Mouse (Mus musculus) limb, embryonic 11.5 days (tissue): ENCODE measurements at regions not wholly inside any gene's neighbourhood (a gene's known extent, or its start where the extent isn't known, plus 50 kb on each side); places are given as distances from the start of the nearest gene placed in this dataset.

Source experiments
- ATAC-seq: fragments of 200-750 bp; cut with Nextera tagmentation; 2 replicates; pipeline ENCODE4 v1.8.0; 2017; ENCODE audit warnings: low read depth; ENCODE audit not compliant: insufficient number of reproducible peaks, low FRiP score, low TSS enrichment
- DNase-seq: peaks from one replicate; pipeline ENCODE4 v3.0.0-alpha.2; 2015; ENCODE audit warnings: low spot score
- H3K27ac ChIP-seq: fragments of 300-500 bp; sonication (generic); replicated peaks from 2 replicates; pipeline ENCODE4 v1.5.1; 2014; ENCODE audit warnings: low read depth, mild to moderate bottlenecking, low read length
- H3K27me3 ChIP-seq: fragments of 300-500 bp; sonication (generic); 2 replicates; pipeline ENCODE4 v1.6.1; 2014; ENCODE audit warnings: mild to moderate bottlenecking, low read length, mixed read lengths; ENCODE audit not compliant: control insufficient read depth, insufficient read depth
- H3K36me3 ChIP-seq: fragments of 300-500 bp; sonication (generic); 2 replicates; pipeline ENCODE4 v1.6.1; 2014; ENCODE audit warnings: mild to moderate bottlenecking, low read length, moderate library complexity, mixed read lengths; ENCODE audit not compliant: control insufficient read depth, insufficient read depth
- H3K4me1 ChIP-seq: fragments of 300-500 bp; sonication (generic); 2 replicates; pipeline ENCODE4 v1.6.1; 2014; ENCODE audit warnings: low read length, mixed read lengths; ENCODE audit not compliant: control insufficient read depth, insufficient read depth
- H3K4me2 ChIP-seq: fragments of 300-500 bp; sonication (generic); 2 replicates; pipeline ENCODE4 v1.6.1; 2014; ENCODE audit warnings: low read depth, mild to moderate bottlenecking, moderate library complexity; ENCODE audit not compliant: severe bottlenecking
- H3K4me3 ChIP-seq: fragments of 300-500 bp; sonication (generic); 2 replicates; pipeline ENCODE4 v1.5.1; 2014; ENCODE audit warnings: low read depth, low read length
- H3K9ac ChIP-seq: fragments of 300-500 bp; sonication (generic); 2 replicates; pipeline ENCODE4 v1.6.1; 2014; ENCODE audit warnings: mild to moderate bottlenecking, low read length
- H3K9me3 ChIP-seq: fragments of 300-500 bp; sonication (generic); 2 replicates; pipeline ENCODE4 v1.6.1; 2016; ENCODE audit warnings: low read length; ENCODE audit not compliant: control insufficient read depth
- WGBS: fragments of 180-500 bp; shearing (Covaris S2); extraction: QIAGEN DNeasy Blood & Tissue Kit; methylation state at CpG from one replicate; pipeline ENCODE4 v1.1.7; 2014; 5-methylcytosine and 5-hydroxymethylcytosine counted together

- H3K27ac ChIP-seq, result no peak overlapping the region
- ATAC-seq, result no peak
- 82% methylated on average over 2 of the region's 2 CpGs for WGBS
- no peaks in the 10 kb centered on the region for H3K36me3 ChIP-seq
- no peak overlapping the region for H3K4me3 ChIP-seq
- DNase-seq, result no peak
- no peaks in the 10 kb centered on the region for H3K9me3 ChIP-seq
- no peak overlapping the region for H3K9ac ChIP-seq
- no peaks in the 10 kb centered on the region for H3K27me3 ChIP-seq
- H3K4me2 ChIP-seq, result no peak overlapping the region
- no peaks in the 10 kb centered on the region for H3K4me1 ChIP-seq
Measured at GRCm38 (mm10) chr13:92963351-92963895, 118.9 kb downstream of the Mtx3 start.

DNA sequence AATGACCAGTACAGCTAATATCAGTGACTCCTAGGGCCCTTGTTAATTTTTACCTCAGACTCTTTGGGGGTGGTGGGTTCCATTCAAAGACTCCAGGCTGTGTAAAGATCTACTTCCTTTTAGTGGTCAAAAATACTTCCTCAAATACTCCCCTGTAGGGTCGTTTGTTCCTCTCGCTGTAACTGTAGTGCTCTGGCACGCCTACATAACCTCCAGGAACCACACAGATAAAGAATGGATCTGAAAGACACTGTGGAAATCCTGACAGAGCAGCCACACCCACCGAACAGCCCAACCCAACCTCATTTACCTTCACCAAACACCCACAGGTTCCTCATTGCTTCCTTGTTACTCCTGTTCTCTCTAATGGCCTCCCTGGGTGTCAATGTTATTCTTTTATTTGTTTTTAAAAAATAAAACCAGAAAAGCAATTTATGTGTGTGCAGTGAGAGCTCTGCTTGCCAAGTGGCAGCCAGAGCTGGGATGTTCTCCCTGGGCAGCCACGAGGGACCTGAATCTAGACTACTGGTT lies 119.7 kb downstream of the Mtx3 start:
- no peaks in the 10 kb centered on the region for H3K36me3 ChIP-seq
- no peak overlapping the region for H3K4me3 ChIP-seq
- WGBS, result 88% methylated on average over 5 of the region's 5 CpGs
- H3K27ac ChIP-seq, result no peak overlapping the region
- H3K9me3 ChIP-seq, result no peaks in the 10 kb centered on the region
- no peak for DNase-seq
- H3K27me3 ChIP-seq, result no peaks in the 10 kb centered on the region
- no peaks in the 10 kb centered on the region for H3K4me1 ChIP-seq
- H3K4me2 ChIP-seq, result no peak overlapping the region
- ATAC-seq, result no peak
- no peak overlapping the region for H3K9ac ChIP-seq

DNA sequence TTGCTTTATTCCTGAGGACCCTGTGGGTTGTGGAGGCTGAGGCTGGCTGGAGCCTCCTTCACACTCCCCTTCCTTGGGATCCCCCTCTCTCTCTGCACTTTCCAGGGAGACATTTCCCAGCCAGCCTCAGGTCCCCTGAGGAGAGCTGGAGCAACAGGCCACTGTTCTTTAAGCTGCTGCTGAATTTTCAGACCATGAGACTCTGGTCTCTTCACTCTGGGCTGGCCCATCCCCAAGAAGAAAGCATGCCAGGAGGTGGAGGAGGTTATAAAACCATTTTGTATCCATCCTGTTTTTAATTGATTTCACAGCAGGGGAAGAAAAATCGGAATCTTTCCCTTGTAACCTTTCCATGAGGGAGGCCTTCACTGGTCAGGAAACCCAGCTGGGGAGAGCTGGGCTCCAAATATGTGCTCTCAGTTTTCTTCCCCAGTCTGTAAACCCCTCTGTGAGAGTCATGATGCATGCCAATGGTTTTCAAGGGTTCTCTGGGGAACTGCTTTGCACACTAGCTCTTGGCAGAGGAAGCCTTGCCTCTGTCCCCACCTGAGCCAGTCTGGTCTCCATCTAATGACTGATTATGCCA lies 122.6 kb downstream of the Mtx3 start:
- no peaks in the 10 kb centered on the region for H3K36me3 ChIP-seq
- 47% methylated on average over 1 of the region's 1 CpGs for WGBS
- H3K9me3 ChIP-seq, result no peaks in the 10 kb centered on the region
- H3K4me1 ChIP-seq, result no peaks in the 10 kb centered on the region
- no peaks in the 10 kb centered on the region for H3K27me3 ChIP-seq
- H3K9ac ChIP-seq, result no peak overlapping the region
- no peak overlapping the region for H3K27ac ChIP-seq
- DNase-seq (no peak), ATAC-seq (no peak)
- H3K4me3 ChIP-seq, result no peak overlapping the region
- H3K4me2 ChIP-seq, result no peak overlapping the region

DNA sequence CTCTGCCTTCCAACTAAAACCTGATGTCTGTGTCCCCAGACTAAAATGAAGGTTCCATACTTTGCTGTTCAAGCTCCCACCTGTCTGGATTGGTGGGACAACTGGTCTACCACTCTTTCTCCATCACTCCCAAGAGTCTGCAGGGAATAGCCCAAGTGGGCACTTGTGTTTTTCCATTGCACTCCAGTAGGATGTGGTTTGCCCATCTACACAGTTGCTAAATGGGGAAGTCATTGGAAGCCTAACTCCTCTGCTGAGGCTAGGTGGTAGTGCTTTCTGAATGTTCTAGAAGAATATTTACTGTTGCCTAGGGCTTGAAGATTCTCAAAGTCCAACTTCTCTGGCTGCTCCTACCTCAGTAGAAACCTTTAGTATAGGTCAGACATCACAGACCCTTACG lies 125.0 kb downstream of the Mtx3 start:
- 96% methylated on average over 1 of the region's 1 CpGs for WGBS
- no peak for DNase-seq
- Histone ChIP-seq H3K36me3 (no peaks in the 10 kb centered on the region), H3K9ac (no peak overlapping the region), H3K4me3 (no peak overlapping the region), H3K4me1 (no peaks in the 10 kb centered on the region), H3K9me3 (no peaks in the 10 kb centered on the region), H3K27ac (no peak overlapping the region), H3K27me3 (no peaks in the 10 kb centered on the region), H3K4me2 (no peak overlapping the region)
- no peak for ATAC-seq

GRCm38 (mm10) chr13:92972891-92973290 lies 128.3 kb downstream of the Mtx3 start:
- Histone ChIP-seq H3K4me3 (no peak overlapping the region), H3K27ac (no peak overlapping the region), H3K4me1 (no peaks in the 10 kb centered on the region), H3K4me2 (no peak overlapping the region), H3K9ac (no peak overlapping the region), H3K27me3 (no peaks in the 10 kb centered on the region), H3K36me3 (no peaks in the 10 kb centered on the region), H3K9me3 (no peaks in the 10 kb centered on the region)
- 75% methylated on average over 5 of the region's 5 CpGs for WGBS
- ATAC-seq, result no peak
- DNase-seq, result no peak

DNA sequence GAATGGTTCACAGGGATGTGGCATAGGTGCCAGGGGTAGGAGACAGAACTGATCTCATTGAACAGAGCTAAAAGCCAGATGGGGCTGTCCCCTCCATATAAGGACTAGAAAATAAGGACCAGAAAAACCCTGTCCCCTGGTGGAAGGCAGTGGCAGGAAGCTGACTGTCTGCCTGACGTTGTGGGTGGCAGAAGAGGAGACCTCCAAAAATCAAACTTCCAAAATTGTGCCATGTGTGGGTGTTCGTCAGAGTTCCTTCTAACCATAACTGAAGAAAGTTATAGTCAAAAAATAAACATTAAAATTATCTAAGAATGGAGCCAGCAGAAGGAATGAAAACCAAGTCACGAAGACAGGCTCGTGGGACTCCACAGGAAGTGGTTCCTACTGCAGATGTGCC lies 129.2 kb downstream of the Mtx3 start:
- Histone ChIP-seq H3K9me3 (no peaks in the 10 kb centered on the region), H3K4me3 (no peak overlapping the region), H3K4me1 (no peaks in the 10 kb centered on the region), H3K36me3 (no peaks in the 10 kb centered on the region), H3K27ac (no peak overlapping the region), H3K27me3 (no peaks in the 10 kb centered on the region), H3K9ac (no peak overlapping the region), H3K4me2 (no peak overlapping the region)
- 83% methylated on average over 4 of the region's 4 CpGs for WGBS
- DNase-seq (no peak), ATAC-seq (no peak)

GRCm38 (mm10) chr13:92986719-92987553 lies 142.4 kb downstream of the Mtx3 start:
- no peaks in the 10 kb centered on the region for H3K4me1 ChIP-seq
- DNase-seq, result peak; percentile 87
- H3K4me3 ChIP-seq, result no peak overlapping the region
- H3K4me2 ChIP-seq, result peak overlapping the region; percentile 29; the same call in 1 of the 2 replicates
- H3K9me3 ChIP-seq, result no peaks in the 10 kb centered on the region
- no peak for ATAC-seq
- 48% methylated on average over 17 of the region's 17 CpGs for WGBS
- no peaks in the 10 kb centered on the region for H3K36me3 ChIP-seq
- H3K9ac ChIP-seq, result no peak overlapping the region
- no peaks in the 10 kb centered on the region for H3K27me3 ChIP-seq
- no peak overlapping the region for H3K27ac ChIP-seq

DNA sequence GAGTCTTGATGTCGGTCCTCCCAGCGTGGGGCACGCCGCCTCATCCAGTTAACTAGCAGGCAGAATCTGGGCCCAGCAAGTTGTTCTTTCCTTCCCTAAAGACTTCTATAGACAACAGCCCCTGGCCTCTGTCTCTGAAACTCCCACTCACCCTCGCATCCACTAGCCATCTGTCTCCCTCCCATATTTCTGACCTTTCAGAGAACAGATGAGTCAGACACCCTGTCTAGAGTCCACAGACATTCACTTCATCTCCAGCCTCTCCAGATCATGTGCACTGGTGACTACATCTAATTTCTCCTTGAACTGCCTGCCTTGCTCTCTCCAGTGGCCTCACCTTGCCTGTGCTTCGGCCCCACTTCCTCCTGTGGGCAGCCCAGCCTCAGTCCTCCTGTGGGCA lies 143.1 kb downstream of the Mtx3 start:
- H3K36me3 ChIP-seq, result no peaks in the 10 kb centered on the region
- H3K27ac ChIP-seq, result no peak overlapping the region
- H3K9me3 ChIP-seq, result no peaks in the 10 kb centered on the region
- DNase-seq (no peak), ATAC-seq (no peak)
- no peak overlapping the region for H3K9ac ChIP-seq
- no peak overlapping the region for H3K4me2 ChIP-seq
- 92% methylated on average over 6 of the region's 6 CpGs for WGBS
- H3K4me3 ChIP-seq, result no peak overlapping the region
- H3K27me3 ChIP-seq, result no peaks in the 10 kb centered on the region
- no peaks in the 10 kb centered on the region for H3K4me1 ChIP-seq
